Mouse (Mus musculus): ENCODE measurements around the gene Clrn3.

- no peak for TF ChIP-seq POLR2A (IDR thresholded peaks at IDR 0.05; ENCODE audit: control insufficient read depth, extremely low read depth, insufficient read depth, low read length, poor library complexity)
- TF ChIP-seq CTCF (IDR thresholded peaks at IDR 0.05; ENCODE audit: borderline replicate concordance, control insufficient read depth, extremely low read depth, insufficient read depth, low read length, poor library complexity): no peak
These were observed 29.1 kb downstream of the Clrn3 start for GRCm38 (mm10) chr7:135499403-135499802.
